Mouse (Mus musculus): ENCODE data around the gene Ube2l3.

DNA sequence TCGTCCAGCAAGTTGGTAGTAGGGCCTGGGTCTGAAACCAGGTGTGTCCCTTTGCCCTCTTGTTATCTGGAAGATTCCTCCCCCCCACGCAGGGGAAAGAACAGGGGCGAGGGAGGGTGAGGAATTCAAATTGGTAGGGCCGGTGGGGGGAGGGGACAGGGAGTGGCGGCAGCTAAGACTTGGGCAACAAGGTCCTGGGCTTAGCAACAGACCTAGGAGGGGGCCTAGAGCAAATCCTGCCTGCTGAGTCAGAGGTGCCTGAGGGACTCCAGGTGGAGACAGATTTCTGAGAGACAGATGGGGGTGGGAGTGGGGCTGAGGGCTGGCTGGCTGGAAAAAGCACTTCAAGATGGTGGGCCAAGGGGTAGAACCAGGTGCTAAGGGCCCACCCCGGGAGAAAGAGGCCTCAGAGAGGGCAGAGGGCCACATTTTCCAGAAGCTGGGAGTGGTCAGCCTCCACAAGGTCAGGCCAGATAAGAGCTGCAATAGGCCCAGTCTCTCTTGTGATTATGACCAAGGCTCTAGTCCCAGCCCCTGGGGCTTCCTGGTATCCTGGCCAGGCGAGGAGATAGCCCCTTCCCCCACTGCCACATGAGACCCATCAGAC is 17.8 kb upstream of the Ube2l3 start:
- no peak for TF ChIP-seq CTCF (IDR thresholded peaks at IDR 0.05; ENCODE audit: low read depth)
- TF ChIP-seq EP300 (IDR thresholded peaks at IDR 0.05; ENCODE audit: low read depth), result no peak

Measured in liver, embryonic 14.5 days (tissue).